Mouse (Mus musculus) intestine, postnatal 0 days (tissue): ENCODE data around the gene Olfr578. TPM values are rescaled to one million over a fixed set of nuclear protein-coding genes. Genes with fewer than 3 reads are reported as not detected.

Experiments
- ATAC-seq: fragments of 200-750 bp; cut with Nextera tagmentation; 2 replicates; pipeline ENCODE4 v1.8.0; 2017; ENCODE audit warnings: mild to moderate bottlenecking, moderate TSS enrichment, moderate library complexity
- H3K27ac ChIP-seq: fragments of 300-500 bp; sonication (generic); 2 replicates; pipeline ENCODE4 v1.5.1; 2014; ENCODE audit warnings: mild to moderate bottlenecking, low read depth, low read length, moderate library complexity
- H3K27me3 ChIP-seq: fragments of 300-500 bp; sonication (generic); replicated peaks from 2 replicates; pipeline ENCODE4 v1.6.1; 2014; ENCODE audit warnings: low read length, mixed read lengths; ENCODE audit not compliant: control insufficient read depth, insufficient read depth
- H3K36me3 ChIP-seq: fragments of 300-500 bp; sonication (generic); 2 replicates; pipeline ENCODE4 v1.6.1; 2014; ENCODE audit warnings: mild to moderate bottlenecking, moderate library complexity; ENCODE audit not compliant: control insufficient read depth, insufficient read depth
- H3K4me1 ChIP-seq: fragments of 300-500 bp; sonication (generic); replicated peaks from 2 replicates; pipeline ENCODE4 v1.6.1; 2014; ENCODE audit warnings: antibody characterized with exemption, low read length, mixed read lengths; ENCODE audit not compliant: control insufficient read depth, insufficient read depth
- H3K4me2 ChIP-seq: fragments of 300-500 bp; sonication (generic); replicated peaks from 2 replicates; pipeline ENCODE4 v1.6.1; 2014; ENCODE audit warnings: low read depth, mild to moderate bottlenecking, moderate library complexity
- H3K4me3 ChIP-seq: fragments of 300-500 bp; sonication (generic); 2 replicates; pipeline ENCODE4 v1.5.1; 2014; ENCODE audit warnings: low read depth, low read length
- H3K9ac ChIP-seq: fragments of 300-500 bp; sonication (generic); 2 replicates; pipeline ENCODE4 v1.6.1; 2014; ENCODE audit warnings: mild to moderate bottlenecking, low read depth, low read length
- H3K9me3 ChIP-seq: fragments of 300-500 bp; sonication (generic); 2 replicates; pipeline ENCODE4 v1.6.1; 2016; ENCODE audit warnings: mixed run types; ENCODE audit not compliant: control insufficient read depth
- CTCF ChIP-seq: sonication (generic); IDR thresholded peaks from 2 replicates; pipeline ENCODE4 v1.5.1; 2016; ENCODE audit warnings: low read depth, mild to moderate bottlenecking, control low read depth, antibody characterized with exemption, moderate library complexity
- WGBS: fragments of 180-500 bp; shearing (Covaris S2); extraction: QIAGEN DNeasy Blood & Tissue Kit; methylation state at CpG from one replicate; pipeline ENCODE4 v1.1.7; 2014; 5-methylcytosine and 5-hydroxymethylcytosine counted together
- polyA plus RNA-seq: library from polyadenylated mRNA; unstranded; fragments of >200 nt; fragmentation: Nextera tagmentation; extraction: Ambion mirVana; gene quantifications from 2 replicates; pipeline ENCODE4 v1.2.1, GENCODE M21; 2015

Olfr578 gene
- polyA plus RNA-seq, 1 experiment from 2014 or later: not detected

GRCm38 (mm10) chr7:102950732-102951131, 38.4 kb downstream of the Olfr578 start:
- H3K27me3 ChIP-seq: no peaks in the 10 kb centered on the region
- H3K4me2 ChIP-seq: no peak overlapping the region
- no peak overlapping the region for H3K27ac ChIP-seq
- no peaks in the 10 kb centered on the region for H3K36me3 ChIP-seq
- no peak for TF ChIP-seq CTCF
- 32% methylated on average over 1 of the region's 1 CpGs for WGBS
- H3K9me3 ChIP-seq: no peaks in the 10 kb centered on the region
- no peak for ATAC-seq
- no peak overlapping the region for H3K4me3 ChIP-seq
- H3K9ac ChIP-seq: no peak overlapping the region
- no peaks in the 10 kb centered on the region for H3K4me1 ChIP-seq

GRCm38 (mm10) chr7:102948167-102948566, 41.0 kb downstream of the Olfr578 start, which contains the start of gene Olfr574:
Gene Olfr574, plus strand, starts transcription at chr7:102948467.
- no peak within 1 kb of the TSS for H3K4me3 ChIP-seq
- H3K27me3 ChIP-seq: no peaks in the 10 kb centered on the region
- no peak within 1 kb of the TSS for H3K4me2 ChIP-seq
- H3K9ac ChIP-seq: no peak within 1 kb of the TSS
- no peak for ATAC-seq
- no peak for TF ChIP-seq CTCF
- H3K27ac ChIP-seq: no peak within 1 kb of the TSS
- 87% methylated on average over 1 of the region's 1 CpGs for WGBS
- no peaks in the 10 kb centered on the region for H3K4me1 ChIP-seq
- H3K9me3 ChIP-seq: no peaks in the 10 kb centered on the region
- H3K36me3 ChIP-seq: no peaks in the 10 kb centered on the region

- Histone ChIP-seq H3K9ac (no peak overlapping the region), H3K27ac (no peak overlapping the region), H3K4me3 (no peak overlapping the region), H3K36me3 (no peaks in the 10 kb centered on the region), H3K4me2 (no peak overlapping the region), H3K27me3 (no peaks in the 10 kb centered on the region), H3K4me1 (no peaks in the 10 kb centered on the region), H3K9me3 (no peaks in the 10 kb centered on the region)
- no peak for ATAC-seq
- 86% methylated on average over 1 of the region's 1 CpGs for WGBS
- no peak for TF ChIP-seq CTCF
Observed at GRCm38 (mm10) chr7:102943417-102943816, 45.7 kb downstream of the Olfr578 start.

GRCm38 (mm10) chr7:102942475-102942874, 46.6 kb downstream of the Olfr578 start, which contains the start of gene Olfr573-ps1:
Gene Olfr573-ps1, minus strand, starts transcription at chr7:102942575.
- no peak for TF ChIP-seq CTCF
- Histone ChIP-seq H3K27me3 (no peaks in the 10 kb centered on the region), H3K4me1 (no peaks in the 10 kb centered on the region), H3K27ac (no peak within 1 kb of the TSS), H3K9me3 (no peaks in the 10 kb centered on the region), H3K9ac (no peak within 1 kb of the TSS), H3K36me3 (no peaks in the 10 kb centered on the region), H3K4me2 (no peak within 1 kb of the TSS), H3K4me3 (no peak within 1 kb of the TSS)
- 70% methylated on average over 2 of the region's 2 CpGs for WGBS
- no peak for ATAC-seq

Other genes with a start within 250 kb of the Olfr578 start
- not detected in 2 replicates for gene Olfr560, start 230.0 kb downstream of the Olfr578 start, polyA plus RNA-seq
- gene Olfr78, start 229.9 kb downstream of the Olfr578 start, polyA plus RNA-seq: 0.12 and 0.23 TPM in 2 replicates
- gene Olfr561, start 218.1 kb downstream of the Olfr578 start, polyA plus RNA-seq: not detected in 2 replicates
- gene Olfr564, start 185.8 kb downstream of the Olfr578 start, polyA plus RNA-seq: not detected in 2 replicates
- gene Olfr566, start 130.6 kb downstream of the Olfr578 start, polyA plus RNA-seq: not detected in 2 replicates
- gene Olfr568, start 112.2 kb downstream of the Olfr578 start, polyA plus RNA-seq: not detected in 2 replicates
- gene Olfr569, start 98.4 kb downstream of the Olfr578 start, polyA plus RNA-seq: not detected in 2 replicates
- gene Olfr570, start 94.7 kb downstream of the Olfr578 start, polyA plus RNA-seq: not detected in 2 replicates
- gene Olfr571, start 71.8 kb downstream of the Olfr578 start, polyA plus RNA-seq: not detected in 2 replicates
- gene Olfr572, start 64.9 kb downstream of the Olfr578 start, polyA plus RNA-seq: not detected in 2 replicates
- not detected in 2 replicates for gene Olfr573-ps1, start 46.7 kb downstream of the Olfr578 start, polyA plus RNA-seq
- not detected in 2 replicates for gene Olfr574, start 40.9 kb downstream of the Olfr578 start, polyA plus RNA-seq
- not detected in 2 replicates for gene Olfr575, start 30.5 kb downstream of the Olfr578 start, polyA plus RNA-seq
- not detected in 2 replicates for gene Olfr576, start 26.7 kb downstream of the Olfr578 start, polyA plus RNA-seq
- gene Olfr577, start 13.4 kb downstream of the Olfr578 start, polyA plus RNA-seq: not detected in 2 replicates
- gene Olfr582, start 48.7 kb upstream of the Olfr578 start, polyA plus RNA-seq: not detected in 2 replicates
- gene Olfr583, start 62.0 kb upstream of the Olfr578 start, polyA plus RNA-seq: not detected in 2 replicates
- gene Olfr584, start 92.6 kb upstream of the Olfr578 start, polyA plus RNA-seq: not detected in 2 replicates
- gene Olfr585, start 108.4 kb upstream of the Olfr578 start, polyA plus RNA-seq: not detected in 2 replicates
- gene Olfr586, start 136.3 kb upstream of the Olfr578 start, polyA plus RNA-seq: not detected in 2 replicates
- not detected in 2 replicates for gene Olfr588-ps1, start 151.6 kb upstream of the Olfr578 start, polyA plus RNA-seq
- not detected in 2 replicates for gene Olfr589, start 167.0 kb upstream of the Olfr578 start, polyA plus RNA-seq
- not detected in 2 replicates for gene Olfr591, start 189.0 kb upstream of the Olfr578 start, polyA plus RNA-seq
- gene Olfr592, start 195.5 kb upstream of the Olfr578 start, polyA plus RNA-seq: not detected in 2 replicates
- not detected in 2 replicates for gene Olfr593, start 222.5 kb upstream of the Olfr578 start, polyA plus RNA-seq
- gene Olfr594, start 227.7 kb upstream of the Olfr578 start, polyA plus RNA-seq: not detected in 2 replicates